Comparison of ENCODE assay signal across 17 mouse cellular contexts in the genomic region with DNA sequence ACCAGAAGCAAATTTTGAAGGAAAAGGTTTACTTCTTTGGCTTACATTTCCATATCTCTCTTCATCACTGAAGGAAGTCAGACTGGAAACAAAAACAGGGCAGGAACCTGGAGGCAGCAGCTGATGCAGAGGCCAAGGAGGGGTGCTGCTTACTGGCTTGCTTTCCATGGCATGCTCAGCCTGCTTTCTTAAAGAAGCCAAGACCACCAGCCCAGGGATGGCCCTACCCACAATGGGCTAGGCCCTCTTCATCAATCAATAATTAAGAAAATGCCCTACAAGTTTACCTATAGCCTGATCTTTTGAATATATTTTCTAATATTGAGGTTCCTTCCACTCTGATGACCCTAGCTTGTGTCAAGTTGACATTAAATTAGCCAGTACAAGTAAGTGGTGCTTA. TPM values are rescaled to one million over a fixed set of nuclear protein-coding genes. Genes with fewer than 3 reads are reported as not detected.
"Had no signal": no experiment of that assay in that cellular context is flagged by ENCODE, and none has a peak within 500 bp of the region (broad histone marks: within the 10 kb centered on the region; RNA-seq: fewer than 3 reads in every experiment).

No protein-coding gene starts in this region.

- H3K9me3 ChIP-seq: midbrain, embryonic 10.5 days; midbrain, embryonic 13.5 days; neural tube, embryonic 13.5 days; neural tube, embryonic 15.5 days had no signal

- H3K4me1 ChIP-seq: midbrain, embryonic 10.5 days; midbrain, embryonic 13.5 days had no signal

- H3K4me3 ChIP-seq: midbrain, embryonic 10.5 days; midbrain, embryonic 13.5 days; myocyte; neural tube, embryonic 13.5 days; neural tube, embryonic 15.5 days had no signal

- H3K27ac ChIP-seq: midbrain, embryonic 10.5 days; midbrain, embryonic 13.5 days; neural tube, embryonic 13.5 days; neural tube, embryonic 15.5 days had no signal

- DNase-seq: lung, adult 18-20 months; lung, embryonic 14.5 days; lung, postnatal 10 days; lung, postnatal 4 days; retina, postnatal 1 day; right cerebral cortex, adult 18-20 months; right cerebral cortex, postnatal 25 days; right cerebral cortex, postnatal 4 days; spleen, adult 18-20 months; thymus, adult 18-20 months; thymus, postnatal 14 days; thymus, postnatal 36 days had no signal

- H3K36me3 ChIP-seq: midbrain, embryonic 10.5 days; midbrain, embryonic 13.5 days; neural tube, embryonic 13.5 days; neural tube, embryonic 15.5 days had no signal

- H3K9ac ChIP-seq: lung, embryonic 14.5 days; midbrain, embryonic 13.5 days; neural tube, embryonic 13.5 days; neural tube, embryonic 15.5 days had no signal

- H3K27me3 ChIP-seq: midbrain, embryonic 13.5 days; neural tube, embryonic 13.5 days; neural tube, embryonic 15.5 days had no signal

RNA-seq across cellular contexts. Expression of gene Adgrl4, which starts 20.8 kb away (rescaled TPM):
- polyA plus RNA-seq: myocyte had no signal
